Mouse (Mus musculus) kidney, adult 2 months (tissue): Measurements from ENCODE around the gene Mbnl2.

ENCODE experiments used
- CTCF ChIP-seq: fragments of 200-500 bp; conservative IDR thresholded peaks from 2 replicates; pipeline ENCODE4 v1.5.1; 2011; ENCODE audit warnings: low read depth, mild to moderate bottlenecking, control low read depth, low read length, moderate library complexity, mixed read lengths; ENCODE audit not compliant: insufficient read depth, insufficient read length
- POLR2A ChIP-seq: fragments of 200-500 bp; IDR thresholded peaks from one replicate; pipeline ENCODE4 v1.6.1; 2011; ENCODE audit warnings: low read depth, low read length, control low read depth

- TF ChIP-seq POLR2A = no peak
- no peak for TF ChIP-seq CTCF
Measured at GRCm38 (mm10) chr14:120349332-120349731, 73.9 kb downstream of the Mbnl2 start.
